Mouse (Mus musculus): ENCODE results near the gene Plaa. TPM values are rescaled to one million over a fixed set of nuclear protein-coding genes. Genes with fewer than 3 reads are reported as not detected.
A peak's percentile ranks its signal among the peaks of the same experiment; 100 is the strongest.
"Not testable (repeated sequence)": the region's sequence is repeated elsewhere in the genome, so short reads cannot be mapped to it uniquely, and the experiment has no call there.

Plaa gene
- 97.9 and 122 TPM in 2 replicates for total RNA-seq (2017)

DNA sequence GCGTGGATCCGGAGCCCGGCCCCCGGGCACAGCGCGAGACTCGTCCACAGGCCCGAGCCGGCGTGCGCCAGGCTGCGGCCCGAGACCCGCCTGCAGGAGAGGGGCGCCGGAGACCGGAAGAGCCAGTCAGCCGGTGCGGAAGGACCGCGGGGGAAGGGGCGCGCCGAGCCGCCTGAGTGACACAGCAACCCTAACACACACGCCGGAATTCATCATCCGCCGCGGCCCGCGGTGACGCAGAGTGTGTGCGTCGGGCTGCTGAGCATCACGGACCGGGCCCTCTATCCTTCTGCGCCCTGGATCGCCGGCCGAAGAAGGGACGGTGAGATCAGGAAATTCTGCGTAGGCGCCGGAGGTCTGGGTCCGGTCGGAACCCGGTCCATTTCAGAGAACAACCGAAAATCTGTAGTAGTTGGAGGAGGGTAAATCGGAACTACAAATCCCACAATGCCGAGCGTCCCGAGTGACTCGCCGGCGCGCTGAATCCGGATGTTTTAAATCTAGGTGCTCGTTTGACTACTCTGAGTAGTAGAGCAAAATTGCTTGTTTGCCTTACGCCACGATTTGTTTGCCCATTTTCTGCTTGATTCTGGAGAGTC, at the start of gene Plaa:
TSS of gene Plaa (minus strand) at position 214 of the 599 bp plus-strand sequence.
- peak; percentile 98 for ATAC-seq (replicated peaks; ENCODE audit: low read depth, poor library complexity, severe bottlenecking)

DNA sequence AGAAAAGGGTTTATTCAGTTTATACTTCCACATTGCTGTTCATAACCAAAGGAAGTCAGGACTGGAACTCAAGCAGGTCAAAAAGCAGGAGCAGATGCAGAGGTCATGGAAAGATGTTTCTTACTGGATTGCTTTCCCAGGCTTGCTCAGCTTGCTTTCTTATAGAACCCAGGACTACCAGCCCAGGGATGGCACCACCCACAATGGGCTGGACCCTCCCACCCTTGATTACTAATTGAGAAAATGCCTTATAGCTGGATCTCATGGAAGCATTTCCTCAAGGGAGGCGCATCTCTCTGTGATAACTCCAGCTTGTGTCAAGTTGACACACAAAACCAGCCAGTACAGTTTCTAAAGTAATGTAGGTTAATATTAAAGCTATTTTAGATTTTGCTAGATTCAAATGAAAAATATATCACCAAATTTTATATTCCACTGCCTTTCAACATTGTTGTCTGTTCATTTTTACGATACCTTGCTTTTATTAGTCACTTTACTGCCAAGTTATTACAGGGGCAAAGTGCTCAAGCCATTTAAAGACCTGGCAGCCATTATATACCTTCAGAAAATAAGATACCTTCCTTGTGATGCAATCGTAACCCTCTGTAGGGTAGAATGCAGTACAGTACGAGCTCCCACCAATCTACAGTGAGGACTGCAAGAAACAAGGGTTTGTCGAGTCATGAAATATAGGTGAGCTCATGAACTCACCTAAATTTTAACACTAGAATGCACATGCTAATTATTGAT, 47.6 kb upstream of the Plaa start:
- ATAC-seq (replicated peaks; ENCODE audit: low read depth, poor library complexity, severe bottlenecking), result not testable (repeated sequence)

DNA sequence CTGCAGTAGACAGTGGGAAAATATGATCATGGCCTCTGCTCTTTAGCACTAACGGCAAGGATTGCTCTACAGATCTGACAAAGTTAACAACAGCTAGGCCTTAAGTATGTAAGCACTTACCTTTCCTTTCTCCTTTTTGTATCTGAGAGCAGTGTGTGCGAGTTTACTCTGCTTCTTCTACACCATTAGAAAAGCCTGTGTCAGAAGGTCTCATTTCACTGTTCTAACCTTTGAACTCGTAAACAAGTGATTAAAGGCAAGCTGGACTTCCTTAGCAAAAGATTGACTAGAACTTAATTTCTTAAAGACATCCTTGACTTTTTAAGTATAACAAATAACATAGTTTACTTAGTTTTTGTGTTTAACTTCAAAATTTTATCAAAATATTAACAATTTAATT, 46.9 kb upstream of the Plaa start, which contains the start of gene Lrrc19:
TSS of gene Lrrc19 (minus strand) at position 225 of the 400 bp plus-strand sequence.
- no peak for ATAC-seq (replicated peaks; ENCODE audit: low read depth, poor library complexity, severe bottlenecking)

DNA sequence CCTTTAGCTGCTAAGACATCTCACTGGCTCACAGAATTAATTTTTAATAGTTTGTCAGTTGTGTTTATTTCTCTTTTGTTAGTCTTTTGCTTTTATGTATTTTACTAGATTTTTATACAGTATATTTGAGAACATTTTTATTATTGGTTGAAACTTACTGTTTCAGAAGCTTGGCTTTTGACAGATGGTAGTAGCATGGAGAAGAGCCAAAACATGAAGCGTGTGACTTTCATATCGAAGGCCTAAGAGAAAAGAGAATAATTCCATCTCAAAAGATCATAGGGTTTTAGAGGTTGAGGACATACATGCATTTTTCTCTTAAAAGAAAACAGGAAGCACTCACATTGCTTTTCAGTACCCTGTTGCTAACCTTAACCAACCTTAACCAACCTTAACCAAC, 40.1 kb upstream of the Plaa start:
- no peak for ATAC-seq (replicated peaks; ENCODE audit: low read depth, poor library complexity, severe bottlenecking)

DNA sequence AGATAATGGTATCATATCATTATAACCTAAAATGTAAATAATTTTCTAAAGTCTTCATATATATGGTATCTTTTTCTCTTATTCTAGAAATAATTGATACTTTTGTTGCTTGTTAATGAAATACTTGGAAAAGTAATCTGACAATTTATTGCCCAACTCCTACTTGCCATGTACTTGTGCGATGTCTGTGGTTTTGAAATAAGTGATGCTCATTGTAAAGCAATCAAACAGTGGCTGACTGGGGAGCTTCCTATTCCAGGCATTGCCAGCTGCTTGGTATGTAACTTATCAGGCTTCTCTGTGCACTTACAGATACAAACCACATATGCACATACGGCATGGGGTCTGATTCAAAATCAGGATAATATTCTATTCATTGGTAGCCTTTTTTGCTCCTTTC, 17.0 kb upstream of the Plaa start:
- ATAC-seq (replicated peaks; ENCODE audit: low read depth, poor library complexity, severe bottlenecking), result no peak

DNA sequence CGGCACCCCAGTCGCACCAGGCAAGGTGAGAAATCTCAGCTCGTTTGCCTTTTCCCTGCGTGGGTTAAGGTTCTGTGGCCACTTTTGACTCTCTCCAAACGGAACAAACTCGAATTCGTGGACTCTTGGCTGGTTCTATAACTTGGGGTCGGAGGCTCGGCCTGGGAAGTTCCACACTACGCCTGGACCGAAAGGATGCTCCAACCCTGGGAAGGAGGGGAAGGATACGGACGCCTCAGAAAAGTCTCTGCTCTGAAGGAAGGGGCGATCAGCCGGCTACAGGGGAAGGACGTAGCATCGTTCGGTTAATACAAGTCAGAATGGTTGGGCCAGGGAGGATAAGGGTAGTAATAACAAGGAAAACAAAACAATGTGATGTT, 11.6 kb upstream of the Plaa start:
- peak; percentile 41 for ATAC-seq (replicated peaks; ENCODE audit: low read depth, poor library complexity, severe bottlenecking)

DNA sequence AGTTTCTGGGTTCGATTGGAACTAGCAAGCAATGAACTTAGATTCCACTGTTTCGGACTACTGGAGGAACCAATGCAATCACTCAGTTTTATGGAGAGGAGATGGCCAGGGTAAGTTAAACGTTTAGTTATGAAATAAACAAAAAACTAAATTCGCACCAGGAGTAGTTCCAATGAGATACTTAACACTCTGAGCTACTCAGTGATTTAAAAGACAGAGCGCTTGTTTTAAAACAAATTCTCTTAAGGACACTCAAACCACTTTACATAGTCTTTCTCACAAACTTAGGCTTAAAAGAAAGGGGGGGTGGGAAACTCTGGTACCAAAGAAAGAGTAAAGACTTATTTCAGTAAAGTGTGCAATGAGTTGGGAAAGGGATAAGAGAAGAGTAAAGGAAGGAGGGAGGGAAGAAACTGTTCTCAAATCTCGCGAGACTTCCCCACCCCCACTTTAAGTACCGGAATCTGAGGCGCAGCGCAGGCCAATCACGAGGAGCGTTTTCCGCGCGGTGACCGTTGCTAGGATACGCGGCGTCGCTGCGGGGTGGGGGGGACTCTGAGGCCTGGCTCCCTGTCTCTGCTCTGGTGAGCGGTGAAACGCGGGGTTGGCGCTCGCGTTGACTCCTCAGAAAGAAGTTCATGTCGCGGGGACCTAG, 11.1 kb upstream of the Plaa start, which contains the start of gene Ift74:
TSS of gene Ift74 (plus strand) at position 520 of the 655 bp plus-strand sequence.
- peak; percentile 100 for ATAC-seq (replicated peaks; ENCODE audit: low read depth, poor library complexity, severe bottlenecking)

DNA sequence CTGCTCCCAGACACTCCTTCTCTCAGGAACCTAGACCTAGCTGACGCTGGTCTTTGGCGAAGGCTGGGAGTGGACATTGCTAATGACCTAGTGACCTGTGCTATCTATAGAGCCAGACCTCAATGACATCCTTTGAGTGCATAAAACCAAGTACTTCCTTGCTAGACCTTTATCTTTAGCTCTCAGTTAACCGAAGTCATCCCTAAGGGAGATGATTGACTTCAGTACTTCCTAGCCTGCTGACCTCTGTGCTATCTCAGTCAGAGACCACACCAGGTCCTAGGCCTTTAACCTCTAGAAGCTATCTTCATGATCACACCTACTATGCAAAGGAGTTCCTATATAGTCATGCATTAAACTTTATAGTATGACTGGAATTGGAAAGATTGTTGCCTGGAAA, 7.3 kb upstream of the Plaa start:
- ATAC-seq (replicated peaks; ENCODE audit: low read depth, poor library complexity, severe bottlenecking), result no peak

DNA sequence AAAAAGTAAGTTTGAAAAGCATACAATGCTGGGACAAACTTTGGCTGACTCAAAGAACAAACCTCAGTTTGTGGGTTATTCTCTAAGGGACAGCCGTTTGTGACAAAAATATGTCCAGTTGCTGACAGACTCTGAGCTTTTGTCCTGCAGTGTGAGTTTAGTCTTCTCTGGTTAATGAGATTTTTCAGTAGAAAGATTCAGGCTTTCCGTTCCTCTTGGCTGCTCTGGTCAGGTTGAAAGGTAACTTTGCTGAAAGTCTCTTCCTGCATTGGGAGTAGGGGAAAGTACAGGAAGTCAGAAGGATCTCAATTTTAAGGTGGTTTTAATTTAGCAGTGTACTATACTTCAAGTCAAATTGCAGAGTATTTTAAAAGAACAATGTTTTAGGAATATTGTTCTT, 2.5 kb upstream of the Plaa start:
- no peak for ATAC-seq (replicated peaks; ENCODE audit: low read depth, poor library complexity, severe bottlenecking)

DNA sequence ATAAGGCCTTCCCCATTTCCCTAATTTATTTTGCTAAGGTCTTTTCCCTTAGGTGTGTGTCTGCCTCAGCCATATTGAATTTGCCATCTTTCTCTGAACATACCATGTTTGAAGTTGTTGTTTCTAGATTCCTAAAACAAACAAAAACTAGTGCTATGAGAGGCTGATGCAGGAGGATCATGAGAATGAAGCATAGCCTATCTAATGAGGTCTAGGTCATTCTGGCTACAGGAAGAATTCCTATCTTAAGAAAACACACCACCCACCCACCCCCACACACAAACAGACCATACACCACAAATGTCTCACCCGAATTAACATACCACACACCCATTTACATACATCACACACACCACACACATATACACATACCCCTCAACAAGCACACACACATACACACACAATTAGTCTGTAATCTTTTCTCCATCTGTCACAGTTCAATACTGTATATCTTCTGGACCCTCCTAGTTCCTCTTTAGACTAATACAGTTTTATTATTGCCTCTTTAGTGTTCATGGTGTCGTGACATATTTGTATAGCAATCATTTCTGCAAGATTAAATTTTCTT, 1.5 kb upstream of the Plaa start:
- no peak for ATAC-seq (replicated peaks; ENCODE audit: low read depth, poor library complexity, severe bottlenecking)

DNA sequence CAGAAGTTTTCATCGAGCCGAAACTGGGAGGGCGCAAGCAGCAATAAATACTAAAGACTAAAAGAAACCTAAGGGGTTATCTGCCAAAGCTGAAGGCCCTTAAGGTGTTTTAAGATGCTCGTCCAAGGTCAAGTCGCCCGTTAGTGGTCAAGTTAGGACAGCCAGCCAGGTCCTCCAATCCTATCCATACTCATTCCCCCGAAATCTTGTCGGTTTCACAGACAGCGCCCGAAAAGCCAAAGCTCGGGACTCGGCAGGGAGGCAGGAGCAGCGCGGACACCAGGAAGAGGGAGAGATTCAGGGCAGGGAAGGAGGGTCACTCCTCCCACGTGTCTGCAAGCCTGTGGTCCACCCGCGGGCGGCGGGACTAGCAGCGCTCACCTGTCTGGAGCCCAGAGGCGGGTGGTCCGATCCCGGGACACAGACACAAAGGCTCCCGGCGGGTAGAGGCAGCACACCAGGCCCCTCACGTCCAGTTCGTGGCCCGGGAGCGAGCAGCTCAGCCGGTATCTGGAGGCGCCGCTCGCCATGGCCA, 481 bp downstream of the Plaa start:
- ATAC-seq (replicated peaks; ENCODE audit: low read depth, poor library complexity, severe bottlenecking), result peak; percentile 33; the same call in 1 of the 2 replicates

DNA sequence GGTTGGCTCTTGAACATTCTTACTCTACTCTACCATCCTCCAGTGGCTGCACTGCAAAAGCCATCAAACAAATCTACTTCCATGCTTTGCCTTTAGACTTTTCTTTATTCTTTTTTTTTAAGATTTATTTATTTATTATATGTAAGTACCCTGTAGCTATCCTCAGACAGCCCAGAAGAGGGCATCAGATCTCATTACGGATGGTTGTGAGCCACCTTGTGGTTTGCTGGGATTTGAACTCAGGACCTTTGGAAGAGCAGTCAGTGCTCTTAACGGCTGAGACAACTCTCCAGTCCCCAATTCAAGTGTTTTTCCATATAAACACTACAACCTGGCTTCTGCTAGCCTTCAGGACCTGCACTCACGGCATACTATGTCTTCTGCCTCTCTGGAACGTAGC, 1.6 kb downstream of the Plaa start:
- ATAC-seq (replicated peaks; ENCODE audit: low read depth, poor library complexity, severe bottlenecking), result no peak

DNA sequence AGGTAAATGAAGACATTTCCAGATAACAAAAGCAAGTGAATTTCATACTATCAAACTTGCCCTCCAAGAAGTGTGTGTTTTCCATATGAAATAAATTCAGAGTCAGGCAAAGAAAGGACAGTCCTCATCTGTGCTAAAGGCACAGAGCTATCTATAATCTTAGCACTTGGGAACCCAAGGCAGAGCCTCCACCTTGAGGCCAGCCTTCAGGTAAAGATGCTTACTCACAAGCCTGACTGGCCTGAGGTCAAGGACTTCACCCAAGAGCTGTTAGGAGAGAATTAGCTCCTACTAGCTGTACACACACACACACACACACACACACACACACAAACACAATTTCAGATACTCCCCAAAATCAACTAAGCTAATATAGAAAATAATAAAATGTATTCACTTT, 10.3 kb downstream of the Plaa start:
- no peak for ATAC-seq (replicated peaks; ENCODE audit: low read depth, poor library complexity, severe bottlenecking)

DNA sequence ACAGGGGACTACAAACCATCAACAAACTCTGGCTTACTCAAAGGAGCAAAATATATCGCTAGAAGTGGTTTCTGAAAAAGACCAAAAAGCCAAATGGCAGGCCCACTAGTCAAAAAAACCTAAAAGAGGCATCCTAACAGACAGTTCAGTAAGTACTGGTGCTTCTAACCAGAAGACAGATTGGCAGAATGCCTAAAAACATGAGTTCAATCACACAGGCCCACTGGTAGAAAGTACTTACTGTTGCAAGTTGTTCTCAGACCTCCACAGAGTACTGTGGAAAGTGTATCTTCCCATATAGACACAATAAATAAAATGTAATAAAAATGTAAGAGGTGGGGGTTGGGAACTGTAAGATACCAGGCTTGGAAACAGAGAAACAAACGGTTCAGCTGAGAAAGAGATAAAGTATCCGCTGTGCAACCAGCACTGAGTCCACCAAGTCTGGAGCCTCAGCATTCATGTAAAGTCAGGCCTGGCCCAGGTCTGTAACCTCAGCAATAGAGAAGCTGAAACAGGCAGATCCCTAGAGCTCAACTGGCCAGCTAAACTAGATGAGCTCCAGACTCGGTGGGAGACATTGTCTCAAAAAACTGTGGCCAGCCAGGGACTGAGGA, 11.2 kb downstream of the Plaa start:
- ATAC-seq (replicated peaks; ENCODE audit: low read depth, poor library complexity, severe bottlenecking), result no peak

DNA sequence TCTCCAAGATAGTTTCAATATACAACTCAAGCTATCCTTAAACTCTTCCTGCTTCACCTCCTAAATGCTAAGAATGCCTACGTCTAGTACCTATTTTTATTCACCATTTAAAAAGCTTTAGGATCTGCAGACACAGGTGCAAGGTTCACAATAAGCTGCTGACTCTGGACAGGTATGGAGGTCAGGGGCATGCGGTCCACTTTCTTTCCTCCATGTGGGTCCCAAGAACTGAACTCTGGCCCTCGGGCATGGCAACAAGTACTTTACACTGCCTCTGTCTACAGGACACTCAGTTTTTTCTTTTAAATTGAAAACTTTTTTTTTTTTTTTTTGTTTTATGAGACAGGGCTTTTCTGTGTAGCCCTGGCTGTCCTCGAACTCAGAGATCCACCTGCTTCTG, 30.4 kb downstream of the Plaa start:
- ATAC-seq (replicated peaks; ENCODE audit: low read depth, poor library complexity, severe bottlenecking), result no peak

DNA sequence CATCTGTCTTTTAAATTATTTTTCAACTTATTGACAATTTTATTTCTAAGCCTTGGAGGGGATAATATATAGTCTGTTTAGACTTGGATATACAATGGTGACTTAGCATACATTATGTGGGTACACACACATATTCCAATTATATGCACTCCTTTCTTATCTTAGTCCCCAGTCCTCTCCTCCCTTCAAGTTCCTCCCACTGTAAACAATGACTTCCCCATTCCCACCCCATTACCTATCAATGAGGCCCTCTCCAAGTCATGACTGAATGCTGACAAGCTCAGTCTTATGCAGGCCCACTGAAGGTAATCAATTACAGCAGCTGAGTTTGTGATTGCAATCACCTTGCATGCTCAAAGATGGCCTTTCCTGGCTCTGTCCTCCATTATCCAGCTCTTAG, 38.7 kb downstream of the Plaa start:
- 0 out of 2 replicates have a peak, but pooled peaks have one; percentile 29 for ATAC-seq (replicated peaks; ENCODE audit: low read depth, poor library complexity, severe bottlenecking)

DNA sequence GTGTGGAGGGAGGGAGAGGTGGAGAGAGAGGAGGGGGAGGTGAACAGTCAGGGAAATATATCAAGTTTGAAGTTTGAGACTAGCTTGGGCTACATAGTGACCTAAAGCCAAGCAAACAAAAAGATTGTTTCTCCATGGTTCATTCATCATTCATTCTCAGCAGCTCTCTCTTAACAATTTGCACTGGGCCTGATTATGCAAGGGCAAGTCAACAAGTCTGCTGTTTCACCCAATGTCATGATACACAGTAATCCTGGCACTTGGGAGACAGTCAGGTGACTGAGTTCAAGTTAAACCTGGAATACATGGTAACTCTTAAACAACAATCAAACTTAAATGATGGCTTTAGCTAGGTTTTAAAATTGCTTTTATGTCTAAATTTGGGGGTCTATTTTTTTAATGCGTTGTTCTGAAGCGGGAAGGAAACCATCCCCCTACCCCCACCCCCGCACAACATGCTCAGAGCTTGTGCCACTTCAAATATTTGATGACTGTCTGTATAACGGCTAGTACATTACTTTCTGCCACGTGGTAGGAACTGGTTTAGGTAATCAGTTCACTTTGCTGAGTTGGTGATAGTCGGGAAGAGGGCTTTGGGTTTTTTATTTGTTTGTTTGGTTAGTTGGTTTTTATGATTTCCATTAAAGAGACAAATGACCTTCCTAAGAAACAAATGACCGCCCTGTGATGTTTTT, 40.9 kb downstream of the Plaa start:
- no peak for ATAC-seq (replicated peaks; ENCODE audit: low read depth, poor library complexity, severe bottlenecking)

DNA sequence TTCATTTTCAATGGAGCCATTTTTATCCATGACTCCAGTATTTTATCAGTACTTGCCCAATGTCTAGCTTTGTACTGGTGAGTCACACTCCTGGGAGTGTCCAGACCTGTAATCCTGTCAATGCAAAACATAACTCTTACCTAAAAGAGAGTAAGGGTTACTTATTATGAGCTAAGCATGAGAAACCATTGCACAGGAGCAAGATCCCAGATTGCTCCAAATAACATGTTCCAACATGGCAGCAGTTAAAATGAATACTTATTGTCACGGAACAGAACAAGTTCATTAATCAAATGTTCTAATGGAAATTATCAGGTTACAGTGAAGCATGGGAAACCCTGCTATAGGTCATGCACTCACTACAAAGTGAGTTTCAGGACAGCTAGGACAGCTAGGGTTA, 42.7 kb downstream of the Plaa start:
- no peak for ATAC-seq (replicated peaks; ENCODE audit: low read depth, poor library complexity, severe bottlenecking)

DNA sequence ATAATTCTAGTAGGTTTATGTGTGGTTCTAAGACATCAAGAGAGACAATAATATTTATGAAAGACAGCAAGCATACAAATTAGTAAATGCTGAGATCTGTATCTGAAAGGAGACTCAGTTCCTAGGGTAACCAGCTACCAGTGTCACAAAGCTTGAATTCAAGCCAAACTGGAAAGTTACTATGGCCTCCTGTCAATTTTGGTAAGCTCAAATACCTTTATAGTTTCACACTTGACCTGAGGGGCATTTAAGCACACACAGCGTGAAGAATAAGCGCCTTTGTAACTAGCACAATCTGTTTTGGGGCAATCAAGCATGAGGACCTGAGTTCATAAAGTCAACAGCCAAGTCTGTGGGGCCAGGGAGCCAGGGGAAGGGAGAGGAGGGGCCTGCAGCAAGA, 43.8 kb downstream of the Plaa start:
- no peak for ATAC-seq (replicated peaks; ENCODE audit: low read depth, poor library complexity, severe bottlenecking)

DNA sequence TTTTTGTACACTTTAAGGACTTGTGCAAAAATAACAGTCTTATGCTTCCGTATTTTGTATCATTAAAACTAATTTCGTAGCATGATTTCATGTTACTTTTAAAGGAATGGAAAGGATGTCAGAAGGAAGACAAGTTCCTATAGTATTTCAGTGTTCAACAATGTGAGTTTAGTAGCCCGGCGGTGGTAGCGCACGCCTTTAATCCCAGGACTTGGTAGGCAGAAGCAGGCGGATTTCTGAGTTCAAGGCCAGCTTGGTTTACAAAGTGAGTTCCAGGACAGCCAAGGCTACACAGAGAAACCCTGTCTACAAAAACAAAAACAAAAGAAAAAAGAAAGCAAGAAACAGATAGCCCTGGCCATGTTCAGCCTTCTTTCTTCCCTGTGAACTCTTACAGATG, 45.9 kb downstream of the Plaa start:
- ATAC-seq (replicated peaks; ENCODE audit: low read depth, poor library complexity, severe bottlenecking), result no peak; the same call in 1 of the 2 replicates
